Mouse (Mus musculus) erythroblast, embryonic 14.5 days (primary cell): ENCODE measurements around the gene Mrtfa.

Source experiments
- GATA1 ChIP-seq: IDR thresholded peaks from 2 replicates; pipeline ENCODE4 v1.6.1; 2012; ENCODE audit warnings: low read length, inconsistent platforms, mixed read lengths
- TAL1 ChIP-seq: IDR thresholded peaks from 3 replicates; pipeline ENCODE4 v1.6.1; 2012; ENCODE audit warnings: low read length, inconsistent platforms, mixed read lengths

GRCm38 (mm10) chr15:81118226-81118625 lies 72.3 kb downstream of the Mrtfa start:
- TF ChIP-seq TAL1, result no peak
- no peak for TF ChIP-seq GATA1
